Mouse (Mus musculus) spleen, adult 2 months (tissue): ENCODE measurements around the gene Cfl1.

Experiments
- CTCF ChIP-seq: fragments of 200-500 bp; IDR thresholded peaks from 2 replicates; pipeline ENCODE4 v1.5.1; 2011; ENCODE audit warnings: mild to moderate bottlenecking, inconsistent platforms; ENCODE audit not compliant: insufficient read depth, insufficient read length, insufficient replicate concordance; ENCODE audit errors: extremely low read depth
- POLR2A ChIP-seq: fragments of 200-500 bp; IDR thresholded peaks from 2 replicates; pipeline ENCODE4 v1.6.1; 2011; ENCODE audit warnings: low read depth, low read length, inconsistent platforms

DNA sequence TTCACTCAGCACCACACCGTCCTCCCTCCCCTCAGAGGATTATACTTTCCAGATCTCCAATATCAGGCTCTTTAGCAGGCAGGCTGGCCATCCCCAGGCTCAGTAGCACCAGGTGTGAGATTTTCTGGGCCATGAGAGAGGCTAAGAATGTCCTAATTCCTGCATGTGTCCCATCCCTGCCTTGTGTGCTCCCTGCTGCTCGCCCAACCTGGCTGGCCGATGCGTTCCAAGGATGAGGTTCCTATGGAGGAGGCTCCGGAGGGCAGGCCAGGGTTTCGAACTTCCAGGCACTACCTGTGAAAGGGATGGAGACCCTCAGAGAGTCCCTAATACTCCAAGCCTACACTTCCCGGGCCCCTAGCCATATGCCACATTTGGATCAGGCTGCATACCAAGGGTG is 4.4 kb upstream of the Cfl1 start:
- TF ChIP-seq CTCF, result no peak
- TF ChIP-seq POLR2A, result no peak
